Mouse (Mus musculus): Measurements from ENCODE around the gene Aak1.

The Aak1 gene

DNA sequence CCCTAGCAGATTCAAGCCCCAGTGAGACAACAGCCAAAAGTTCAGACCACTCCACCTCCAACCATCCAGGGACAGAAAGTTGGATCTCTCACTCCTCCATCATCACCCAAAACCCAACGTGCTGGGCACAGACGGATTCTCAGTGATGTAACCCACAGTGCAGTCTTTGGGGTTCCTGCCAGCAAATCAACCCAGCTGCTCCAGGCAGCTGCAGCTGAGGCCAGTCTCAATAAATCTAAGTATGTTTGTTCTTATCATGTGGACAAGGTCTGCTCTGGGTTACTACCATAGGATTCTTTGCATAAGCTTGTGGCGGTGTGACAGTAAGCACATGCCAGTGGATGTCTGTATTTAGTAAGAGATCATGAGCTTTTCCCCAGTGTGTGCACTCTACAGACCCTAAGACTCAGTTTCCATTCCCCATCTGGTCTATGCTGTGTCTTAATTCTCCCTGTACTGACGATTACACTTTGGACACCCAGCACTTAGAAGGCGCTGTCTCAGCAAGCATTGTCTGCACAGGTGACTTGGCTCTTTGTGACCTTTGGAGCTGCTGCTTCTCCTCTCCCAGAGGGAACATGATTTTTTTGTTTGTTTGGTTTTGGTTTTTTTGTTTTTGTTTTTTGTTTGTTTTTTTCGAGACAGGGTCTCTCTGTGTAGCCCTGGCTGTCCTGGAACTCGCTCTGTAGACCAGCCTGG is 114.8 kb downstream of the Aak1 start:
- no peak for DNase-seq (ENCODE audit: low spot score)

DNA sequence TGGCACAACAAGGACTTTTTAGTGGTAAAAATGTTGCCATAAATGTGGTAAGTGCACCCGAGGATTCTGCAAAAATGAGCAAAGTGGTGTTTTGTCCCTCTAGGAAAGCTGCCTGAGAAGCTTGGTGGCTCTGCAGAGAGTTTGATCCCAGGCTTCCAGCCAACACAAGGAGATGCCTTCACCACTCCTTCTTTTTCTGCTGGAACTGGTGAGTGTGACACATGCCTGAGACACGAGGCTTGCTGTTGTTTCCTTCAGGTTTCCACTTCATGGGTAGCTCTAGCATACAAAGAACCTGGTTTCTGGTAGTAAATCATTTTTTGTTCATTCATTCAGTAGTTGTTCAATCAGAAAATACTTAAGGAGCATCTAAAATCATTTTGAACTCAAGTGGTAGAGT is 117.8 kb downstream of the Aak1 start:
- DNase-seq (ENCODE audit: low spot score) = no peak

DNA sequence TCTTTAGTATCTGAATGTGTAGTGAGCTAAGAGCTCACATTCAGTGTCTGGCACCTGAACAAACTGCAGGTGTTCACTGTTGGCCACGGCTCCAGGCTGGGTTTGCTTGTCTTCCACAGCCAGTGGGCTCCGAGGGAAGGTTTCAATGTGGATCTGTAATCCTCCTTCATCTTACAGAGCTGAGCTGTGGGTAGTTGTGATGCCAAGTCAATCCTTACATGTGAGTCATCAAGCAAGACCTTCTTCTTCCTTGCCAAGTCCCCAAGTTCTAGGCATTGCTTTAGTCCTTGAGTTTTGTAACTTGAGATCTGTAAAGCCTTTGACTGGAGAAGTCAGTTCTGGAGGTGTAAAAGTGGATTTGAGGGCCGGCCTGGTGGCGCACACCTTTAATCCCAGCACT is 124.6 kb downstream of the Aak1 start:
- no peak for DNase-seq (ENCODE audit: low spot score)

DNA sequence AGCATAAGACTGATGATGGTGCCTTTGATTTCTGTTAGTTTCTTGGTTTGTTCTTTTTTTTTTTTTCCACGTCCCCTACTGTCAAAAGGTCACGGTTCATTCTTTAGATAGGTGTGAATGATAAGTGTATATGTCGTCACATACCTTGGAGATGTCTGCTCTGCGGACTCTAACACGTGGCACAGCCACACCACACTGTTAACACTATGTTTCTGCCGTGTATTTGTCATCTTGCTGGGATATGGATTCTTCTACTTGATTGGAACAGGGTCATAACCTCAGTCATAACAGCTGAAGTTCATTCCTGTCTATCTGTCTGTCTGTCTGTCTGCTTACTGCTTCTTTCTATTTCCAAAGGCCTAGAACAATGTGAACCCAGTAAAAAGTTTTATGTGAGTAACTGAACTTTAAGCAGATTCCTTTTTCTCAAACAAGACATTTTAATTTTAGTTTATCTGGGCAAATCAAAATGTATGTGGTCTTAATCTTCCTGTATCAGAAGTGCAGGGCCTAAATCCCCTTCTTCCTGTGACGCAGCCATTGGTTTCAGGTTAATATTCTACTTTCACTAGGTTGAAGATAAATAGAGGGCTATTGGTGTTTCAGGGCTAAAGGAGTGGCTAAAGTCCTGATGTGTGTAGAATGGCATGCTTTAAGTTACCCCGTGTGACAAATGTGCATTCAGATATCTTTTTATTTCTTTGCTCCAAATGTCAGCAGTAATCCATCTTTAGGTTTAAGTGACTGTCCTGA is 129.0 kb downstream of the Aak1 start:
- DNase-seq (ENCODE audit: low spot score) = no peak

DNA sequence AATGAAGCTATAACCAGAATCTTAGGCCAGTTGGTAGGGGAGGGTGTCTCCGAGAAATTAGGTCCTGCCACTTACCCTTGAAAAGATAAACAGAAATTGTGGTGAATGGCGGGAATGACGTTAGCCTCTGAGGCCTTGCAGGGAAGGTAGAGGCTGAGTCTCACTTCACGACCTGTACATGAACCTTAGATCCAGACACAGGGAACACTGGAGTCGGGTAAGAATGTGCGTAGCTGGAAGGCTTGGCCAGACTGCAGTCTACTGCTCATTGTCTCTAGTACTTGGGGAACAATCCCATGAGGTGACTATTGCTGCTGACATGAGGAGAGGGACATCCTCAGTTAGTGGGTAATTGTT is 129.6 kb downstream of the Aak1 start:
- DNase-seq (ENCODE audit: low spot score) = no peak

DNA sequence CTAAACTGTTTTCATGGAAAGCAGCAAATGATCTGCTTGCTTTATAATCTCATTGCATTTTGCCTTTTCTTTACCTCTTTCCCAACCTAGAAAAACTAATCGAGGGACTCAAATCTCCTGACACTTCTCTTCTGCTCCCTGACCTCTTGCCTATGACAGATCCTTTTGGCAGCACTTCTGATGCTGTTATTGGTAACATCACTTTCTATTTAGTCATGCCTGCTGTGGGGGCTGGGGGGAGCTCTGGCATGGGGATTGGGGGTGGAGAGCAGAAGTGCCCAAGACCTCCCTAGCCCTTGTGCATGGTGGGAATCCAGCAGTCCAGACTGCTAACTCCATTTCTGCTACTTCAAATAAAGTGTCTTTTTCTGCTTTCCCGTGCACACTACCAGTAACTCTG is 131.9 kb downstream of the Aak1 start:
- no peak for DNase-seq (ENCODE audit: low spot score)

DNA sequence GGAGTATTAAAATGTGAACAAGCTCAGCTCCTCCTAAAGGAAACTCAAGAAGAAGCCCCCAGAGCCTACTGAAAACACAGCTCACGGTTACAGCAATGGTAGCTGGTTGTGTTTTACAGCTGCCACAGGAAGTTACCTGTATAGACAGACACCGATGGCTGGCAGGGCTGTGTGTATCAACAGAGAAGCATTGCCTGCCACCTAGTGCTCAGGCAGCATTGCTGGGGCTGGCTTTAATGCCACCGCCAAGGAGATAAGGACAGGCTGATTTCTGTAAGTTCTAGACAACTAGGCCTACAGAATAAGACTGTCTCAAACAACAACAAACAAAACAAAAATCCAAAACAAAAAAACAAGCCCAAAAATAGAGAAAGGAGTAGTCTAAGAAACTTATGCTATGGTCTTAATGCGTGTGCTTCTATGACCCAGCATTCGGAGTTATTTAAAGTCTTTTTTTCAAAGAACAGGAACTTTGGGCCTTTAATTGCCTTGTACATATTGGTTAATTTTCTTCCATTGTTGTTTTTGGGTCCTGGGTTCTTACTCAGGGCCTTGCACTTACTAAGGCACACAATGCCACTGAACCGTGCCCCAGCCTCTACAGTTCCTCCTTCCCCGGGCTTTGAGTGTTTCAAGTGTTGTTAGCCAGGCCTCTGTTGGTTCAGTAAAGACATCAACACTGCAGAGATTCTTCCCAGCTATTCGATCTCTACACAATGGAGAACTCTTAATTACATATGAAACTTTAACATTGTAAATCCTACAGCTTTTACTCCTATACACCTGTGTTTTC is 136.2 kb downstream of the Aak1 start:
- DNase-seq (ENCODE audit: low spot score) = no peak

DNA sequence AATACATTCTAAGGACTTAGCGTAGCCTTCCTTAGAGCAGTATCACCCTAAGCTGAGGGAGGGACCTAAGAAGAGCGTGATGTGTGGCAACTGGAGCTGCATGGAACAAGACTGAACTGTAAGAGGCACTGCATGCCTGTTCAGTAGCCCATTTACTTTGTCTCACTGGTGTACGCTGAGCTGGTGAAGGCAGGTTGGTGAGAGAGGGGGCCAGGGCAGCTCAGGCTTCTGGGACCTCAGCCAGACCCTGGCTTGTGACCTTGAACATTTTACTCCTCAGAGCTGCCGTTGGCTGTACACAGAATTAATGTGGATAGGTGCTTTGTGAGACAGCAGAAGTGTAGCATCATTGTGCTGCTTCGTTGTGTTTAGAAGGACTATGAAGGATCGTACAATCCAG is 140.3 kb downstream of the Aak1 start:
- DNase-seq (ENCODE audit: low spot score) = no peak

DNA sequence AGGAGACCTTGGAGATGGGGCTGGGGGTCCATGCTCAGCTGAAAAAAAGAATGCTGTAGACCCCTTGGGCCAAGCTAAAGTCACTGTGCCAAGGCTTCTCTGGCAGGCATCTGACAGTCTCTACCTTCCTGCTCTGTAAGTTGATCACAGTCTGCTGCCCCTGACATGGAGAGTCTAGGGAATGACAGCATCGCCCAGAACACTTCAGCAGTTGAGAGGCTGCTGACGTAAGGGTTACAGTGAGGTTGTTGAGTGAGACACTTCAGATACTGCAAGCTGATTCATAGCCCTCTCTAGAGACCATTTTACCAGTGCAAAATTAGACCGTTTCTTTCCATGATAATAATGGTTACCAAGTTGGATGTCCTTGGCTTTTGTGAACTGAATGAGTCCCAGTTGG is 141.7 kb downstream of the Aak1 start:
- no peak for DNase-seq (ENCODE audit: low spot score)

DNA sequence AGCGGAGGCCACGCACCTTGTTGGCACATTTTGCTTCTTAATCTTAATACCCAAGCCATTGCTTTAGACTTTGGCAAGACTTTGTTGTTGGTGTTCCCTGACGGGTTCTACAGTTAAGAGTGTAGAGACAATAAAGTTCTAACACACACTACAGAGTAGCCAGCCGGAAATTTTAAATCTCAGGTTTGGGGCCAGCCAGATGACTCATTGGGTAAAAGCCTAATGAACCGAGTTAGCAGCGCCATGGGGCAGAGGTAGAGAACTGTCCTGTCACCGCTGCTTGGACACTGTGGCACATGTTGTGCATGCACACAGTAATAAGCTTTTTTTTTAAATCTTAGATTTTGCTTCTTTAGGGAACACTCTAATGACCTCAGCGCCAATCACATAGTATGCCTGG is 143.0 kb downstream of the Aak1 start:
- DNase-seq (ENCODE audit: low spot score) = no peak

DNA sequence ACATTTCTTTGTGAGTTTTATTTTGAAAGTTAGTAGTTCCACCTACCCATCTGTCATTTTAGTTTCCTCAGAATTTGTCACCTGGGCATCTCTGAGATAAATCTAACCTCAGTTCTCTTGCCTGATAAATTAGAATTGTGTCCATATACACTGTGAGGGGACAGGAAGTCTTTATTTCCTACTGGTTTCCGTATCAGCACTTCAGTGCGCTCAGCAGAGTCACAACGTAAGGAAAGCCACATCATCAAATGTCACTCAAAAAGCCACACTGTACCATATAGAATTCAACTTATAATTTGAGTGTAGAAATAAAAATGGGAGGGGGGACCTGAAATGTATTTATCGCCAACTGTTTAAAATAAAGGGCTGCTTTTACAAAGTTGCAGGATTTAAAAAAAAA is 144.9 kb downstream of the Aak1 start:
- DNase-seq (ENCODE audit: low spot score) = no peak

DNA sequence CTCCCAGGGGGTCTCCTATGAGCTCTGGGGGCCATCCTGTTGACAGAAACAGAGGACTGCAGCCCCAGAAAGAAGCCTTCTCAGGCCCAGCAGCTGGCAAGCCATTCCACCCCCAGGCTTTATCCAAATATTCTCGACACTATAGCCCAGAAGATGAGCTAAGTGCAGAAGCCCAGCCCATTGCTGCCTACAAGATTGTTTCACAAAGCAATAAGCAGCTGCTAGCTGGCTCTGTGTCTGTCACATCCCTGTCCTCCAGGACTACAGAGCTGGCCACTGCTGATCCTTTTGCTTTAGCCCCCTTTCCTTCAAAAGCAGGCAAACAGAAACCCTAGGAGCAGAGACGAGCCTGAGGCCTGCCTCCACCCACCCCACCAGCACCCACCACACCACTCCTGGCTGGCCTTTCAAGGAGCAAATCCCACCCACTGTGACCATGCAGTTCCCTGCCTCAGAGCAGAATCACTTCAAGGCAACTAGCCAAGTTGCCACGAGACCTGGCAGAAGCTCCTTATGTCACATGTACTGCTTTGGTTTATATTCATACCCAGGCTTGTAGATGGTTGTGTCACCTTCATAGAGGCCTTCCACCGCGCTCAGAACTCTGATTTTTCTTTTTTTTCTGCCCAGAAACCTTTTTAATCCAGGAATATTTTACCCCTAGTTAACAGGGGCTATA is 147.5 kb downstream of the Aak1 start:
- no peak for DNase-seq (ENCODE audit: low spot score)

DNA sequence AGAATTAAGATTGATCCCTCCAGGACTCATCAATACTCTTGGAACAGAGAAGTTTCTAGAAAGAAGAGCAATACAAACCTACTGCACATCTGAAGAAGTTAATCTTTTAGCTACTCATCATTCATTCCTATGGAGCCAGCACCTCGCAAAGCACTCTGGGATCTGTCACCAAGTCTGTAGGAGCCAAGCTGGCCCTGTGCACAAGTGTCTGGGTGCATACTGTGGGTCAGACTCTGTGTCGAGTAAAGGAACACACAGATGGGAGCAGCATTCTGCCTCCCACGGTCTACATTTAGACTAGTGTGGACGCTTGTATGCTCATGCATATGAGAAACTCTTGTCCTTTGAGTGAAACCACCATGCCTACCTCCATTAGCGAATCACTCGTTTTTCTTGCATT is 148.0 kb downstream of the Aak1 start:
- DNase-seq (ENCODE audit: low spot score) = no peak

DNA sequence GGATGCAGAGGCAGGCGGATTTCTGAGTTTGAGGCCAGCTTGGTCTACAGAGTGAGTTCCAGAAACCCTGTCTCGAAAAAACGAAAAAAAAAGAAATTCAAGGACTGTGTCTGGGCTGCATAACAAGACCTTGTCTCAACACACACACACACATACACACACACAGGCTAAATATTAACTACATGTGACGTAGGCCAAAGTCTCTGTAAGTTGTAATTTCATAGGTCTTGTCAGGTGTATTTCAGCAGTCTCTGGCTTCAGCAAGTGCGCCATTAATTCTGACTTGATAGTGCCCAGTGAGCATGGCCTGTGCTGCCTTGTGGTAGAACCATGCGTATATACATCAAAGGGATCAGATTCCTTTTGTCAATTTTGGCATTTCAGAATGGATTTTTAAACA is 152.7 kb downstream of the Aak1 start:
- DNase-seq (ENCODE audit: low spot score) = no peak

DNA sequence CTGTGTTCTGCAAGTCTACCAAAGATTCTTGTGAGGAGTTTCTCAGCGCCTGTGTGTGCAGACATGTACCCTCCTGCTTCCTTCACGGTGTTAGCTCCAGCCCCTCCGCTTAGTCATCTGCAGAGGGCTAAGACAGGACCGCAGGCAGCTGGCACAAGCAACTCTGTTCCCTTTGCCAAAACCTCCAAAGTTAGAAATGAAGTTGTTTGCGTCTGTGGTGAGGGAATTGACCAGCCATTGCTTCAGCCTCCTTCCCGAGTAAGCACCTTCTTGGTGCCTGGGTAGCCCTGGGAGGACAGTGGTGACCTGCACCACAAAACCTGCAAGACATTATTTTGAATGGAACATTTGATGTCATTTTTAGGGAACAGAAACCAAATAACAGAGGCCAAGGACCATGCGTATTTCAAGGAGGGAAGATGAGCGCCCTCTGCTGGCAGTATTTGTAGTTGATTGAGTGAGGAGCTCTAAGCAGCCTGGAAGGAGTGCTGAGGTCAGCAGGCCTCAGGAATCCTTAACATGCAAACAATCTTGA is 153.3 kb downstream of the Aak1 start:
- DNase-seq (ENCODE audit: low spot score) = peak; percentile 91

DNA sequence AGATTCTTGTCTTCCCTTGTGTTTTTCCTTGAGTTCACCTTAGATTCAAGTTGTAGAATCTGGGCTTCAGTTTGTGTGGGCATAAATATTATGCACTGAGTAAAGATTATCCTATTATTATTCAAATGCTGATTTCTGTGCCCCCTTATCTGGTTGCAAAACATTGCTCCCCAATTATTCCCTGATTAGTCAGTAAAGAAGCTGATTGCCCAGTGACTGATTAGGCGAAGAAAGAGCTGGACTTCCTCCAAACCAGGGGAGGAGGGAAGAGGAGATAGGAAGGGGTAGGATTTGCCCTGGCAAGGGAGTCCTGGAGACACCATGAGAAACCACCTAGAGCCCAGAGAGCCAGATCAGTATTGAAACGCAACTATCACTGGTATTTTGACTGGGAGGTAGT is 154.8 kb downstream of the Aak1 start:
- no peak for DNase-seq (ENCODE audit: low spot score)

DNA sequence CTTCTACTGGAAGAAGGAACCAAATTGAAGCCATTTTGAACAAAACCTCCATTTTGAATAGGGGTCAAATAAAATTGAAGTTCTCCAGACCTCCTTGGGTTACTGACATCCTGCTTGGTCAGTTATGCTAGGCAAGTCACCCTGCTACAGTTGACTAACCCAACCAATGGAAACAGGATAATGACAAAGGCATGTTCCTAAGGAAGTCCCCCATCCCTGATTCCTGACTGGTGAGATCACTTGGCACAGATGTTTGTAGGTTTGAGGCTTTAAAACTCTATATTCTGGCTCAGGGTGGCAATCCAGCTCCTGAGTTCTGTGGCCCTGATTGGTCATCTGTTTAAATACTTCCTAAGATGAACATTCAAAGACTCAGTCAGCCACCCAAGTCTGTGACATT is 156.3 kb downstream of the Aak1 start:
- no peak for DNase-seq (ENCODE audit: low spot score)

DNA sequence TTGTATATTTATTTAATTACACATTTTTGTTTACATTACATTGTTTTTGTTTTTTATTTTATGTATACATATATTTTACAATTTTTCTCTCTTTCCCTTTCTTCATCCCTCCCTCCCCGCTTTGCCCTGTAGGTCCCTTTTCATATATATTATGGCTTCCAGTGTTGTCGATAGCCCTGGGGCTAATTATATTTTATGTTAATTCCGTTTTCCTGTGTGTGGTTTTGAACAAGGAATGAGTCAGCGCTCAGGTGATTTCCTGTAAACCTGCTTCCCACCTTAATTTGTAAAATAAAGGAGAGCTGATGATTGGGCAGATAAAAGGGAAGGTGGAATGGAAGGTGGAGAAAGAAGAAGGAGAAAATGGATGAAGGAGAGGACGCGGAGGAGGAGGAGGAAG is 159.6 kb downstream of the Aak1 start, which contains the start of gene Nfu1:
Gene Nfu1, plus strand, starts transcription at position 350 of the 400 bp plus-strand sequence.
- no peak for DNase-seq (ENCODE audit: low spot score)

DNA sequence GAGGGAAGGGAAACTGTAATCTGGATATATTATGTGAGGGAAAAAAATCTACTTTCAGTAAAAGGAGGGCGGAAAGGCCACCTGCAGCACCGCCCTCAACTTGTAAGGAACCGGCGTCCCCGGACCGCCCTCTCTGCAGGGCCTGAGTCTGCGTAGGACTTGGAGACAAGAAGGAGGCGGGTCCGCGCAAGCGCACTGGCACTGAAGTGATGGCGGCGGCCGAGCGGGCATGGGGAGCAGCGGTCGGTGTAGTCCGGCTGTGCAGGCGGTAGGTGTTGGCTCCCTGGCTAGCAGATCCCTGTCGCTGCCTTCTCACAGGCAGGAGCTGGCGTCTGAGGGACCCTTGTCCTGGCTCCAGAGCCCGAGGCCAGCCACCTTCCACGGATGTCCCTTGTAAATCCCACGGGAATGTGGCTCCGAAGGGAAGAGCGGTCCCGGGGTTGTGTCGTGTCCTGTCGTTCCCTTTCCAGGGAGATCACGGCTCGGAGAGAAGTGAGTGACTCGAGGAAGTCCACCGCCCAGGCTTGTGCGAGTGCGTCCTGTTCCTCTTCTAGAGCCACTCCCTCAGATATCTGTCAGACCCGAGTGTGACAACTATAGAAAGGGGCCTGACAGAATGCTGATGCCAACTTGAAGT is 160.5 kb downstream of the Aak1 start:
- peak; percentile 96 for DNase-seq (ENCODE audit: low spot score)

DNA sequence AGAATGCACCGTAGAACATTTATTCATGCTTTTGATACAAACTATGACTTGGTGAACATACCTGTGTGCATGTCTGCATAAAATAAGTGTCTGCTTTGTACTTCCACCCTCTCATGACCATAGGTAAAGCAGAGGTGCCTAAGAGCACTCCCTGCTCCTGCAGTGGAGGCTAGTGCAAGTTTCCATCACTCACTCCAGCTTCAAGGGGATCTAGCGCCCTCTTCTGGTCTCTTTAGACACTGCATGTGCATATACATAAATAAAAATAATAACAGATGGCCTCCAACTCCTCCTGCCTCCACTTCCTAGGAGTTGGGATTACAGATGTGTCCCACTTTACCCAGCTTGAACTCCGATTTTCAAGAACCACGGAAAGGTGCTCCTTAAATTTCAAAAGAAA is 167.6 kb downstream of the Aak1 start:
- DNase-seq (ENCODE audit: low spot score) = peak; percentile 68

DNA sequence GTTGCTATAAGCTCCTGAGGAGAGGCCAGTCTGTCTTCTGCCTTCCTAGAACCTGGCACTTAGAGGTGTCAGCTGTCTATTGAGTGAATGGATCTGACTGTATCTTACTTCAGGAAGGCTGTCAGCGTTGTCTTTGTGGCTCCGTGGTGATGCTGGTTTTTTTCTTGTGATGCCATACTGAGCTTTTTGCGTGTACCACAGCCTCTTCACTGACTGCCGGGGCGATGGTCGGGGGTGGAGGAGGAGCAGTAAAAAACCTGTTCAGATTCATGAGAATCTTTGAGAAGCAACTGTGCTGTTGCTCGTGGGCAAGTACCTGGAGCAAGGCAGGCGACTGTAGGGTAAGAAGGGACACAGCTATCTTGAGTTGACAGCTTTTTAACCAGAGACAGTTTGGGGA is 169.6 kb downstream of the Aak1 start:
- DNase-seq (ENCODE audit: low spot score) = no peak

DNA sequence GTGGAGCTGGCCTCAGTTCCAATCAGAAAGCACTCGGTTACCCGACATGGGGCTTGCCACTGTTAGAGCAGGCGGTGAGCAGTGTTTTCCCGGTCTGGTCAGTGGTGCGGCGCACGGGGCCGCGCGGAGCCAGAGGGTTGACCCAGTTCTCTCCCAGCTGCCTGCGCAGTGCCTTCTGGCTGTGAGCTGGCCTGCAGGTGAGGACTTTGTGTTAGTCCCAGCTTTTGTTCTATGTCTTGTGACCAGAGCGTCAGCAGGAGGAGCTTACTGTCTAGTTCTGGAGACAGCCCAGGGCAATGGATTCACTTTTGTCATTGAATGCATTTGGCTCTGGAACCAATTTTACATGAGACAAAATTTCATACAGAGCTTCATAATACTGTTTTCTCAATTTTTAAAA is 172.5 kb downstream of the Aak1 start:
- no peak for DNase-seq (ENCODE audit: low spot score)

Measured in embryo, embryonic 10.5 days (tissue).